Mouse (Mus musculus): Measurements from ENCODE around the gene Bax. TPM values are rescaled to one million over a fixed set of nuclear protein-coding genes. Genes with fewer than 3 reads are reported as not detected.

The Bax gene
- total and polyA plus RNA-seq, 3 experiments: 105 to 778 (median 205) TPM

DNA sequence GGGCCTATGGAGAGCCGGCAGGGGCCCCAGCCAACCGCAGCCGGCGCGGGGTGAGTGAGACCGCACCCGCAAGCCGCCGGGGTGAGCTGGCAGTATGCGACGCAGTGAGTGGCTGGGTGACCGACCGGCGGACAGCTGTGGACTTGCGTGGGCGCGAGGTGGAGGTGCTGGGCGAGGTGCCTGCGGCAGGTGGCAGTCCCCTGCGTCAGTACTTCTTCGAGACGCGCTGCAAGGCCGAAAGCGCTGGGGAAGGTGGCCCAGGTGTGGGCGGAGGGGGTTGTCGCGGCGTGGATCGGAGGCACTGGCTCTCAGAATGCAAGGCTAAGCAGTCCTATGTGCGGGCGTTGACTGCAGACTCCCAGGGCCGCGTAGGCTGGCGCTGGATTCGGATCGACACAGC, 51.1 kb downstream of the Bax start:
- Histone ChIP-seq H3K4me1 (ENCODE audit: control insufficient read depth in 1 of 2, insufficient read depth in 2 of 2, low read length in 2 of 2) (peaks cover 6 to 7% of the 10 kb centered on the region in 2 experiments; a peak in 2 of 4 replicates), H3K4me3 (ENCODE audit: control insufficient read depth in 1 of 2, insufficient read depth in 1 of 2, low read depth in 2 of 2, low read length in 2 of 2) (no peak overlapping the region), H3K9ac (ENCODE audit: control insufficient read depth, low read depth, low read length, poor library complexity, severe bottlenecking) (no peak overlapping the region), H3K27me3 (ENCODE audit: control insufficient read depth in 1 of 2, insufficient read depth in 2 of 2, low read length in 2 of 2) (peaks cover 0 to 3% of the 10 kb centered on the region in 2 experiments; a peak in 2 of 4 replicates), H3K79me2 (ENCODE audit: control insufficient read depth, insufficient read depth, low read length, poor library complexity) (no peaks in the 10 kb centered on the region; the same call in 1 of the 2 replicates), H3K36me3 (ENCODE audit: control insufficient read depth in 1 of 2, insufficient read depth in 2 of 2, low read length in 2 of 2) (no peaks in the 10 kb centered on the region; a peak in 1 of 4 replicates), H3K27ac (ENCODE audit: control insufficient read depth, low read depth, low read length) (no peak overlapping the region), H3K9me3 (replicated peaks; ENCODE audit: insufficient read depth, low read length) (no peaks in the 10 kb centered on the region)
- TF ChIP-seq POLR2A (IDR thresholded peaks at IDR 0.05; ENCODE audit: control insufficient read depth in 1 of 2, insufficient read depth in 1 of 2, low read depth in 1 of 2, low read length in 2 of 2, poor library complexity in 1 of 2) (no peak), HCFC1 (IDR thresholded peaks at IDR 0.05; ENCODE audit: low read depth, low read length) (no peak), RAD21 (IDR thresholded peaks at IDR 0.05; ENCODE audit: low read depth, low read length) (no peak), MYB (IDR thresholded peaks at IDR 0.05; ENCODE audit: low read depth, low read length) (no peak), MEF2A (IDR thresholded peaks at IDR 0.05; ENCODE audit: extremely low read depth, insufficient replicate concordance, low read depth, low read length, poor library complexity, severe bottlenecking) (no peak), MAZ (IDR thresholded peaks at IDR 0.05; ENCODE audit: low read depth, low read length) (no peak), CTCF (IDR thresholded peaks at IDR 0.05 in 2 of 3, conservative IDR thresholded peaks at IDR 0.05 in 1 of 3; ENCODE audit: control insufficient read depth in 1 of 3, insufficient read depth in 1 of 3, low read depth in 2 of 3, low read length in 3 of 3, poor library complexity in 1 of 3, severe bottlenecking in 1 of 3) (no peak), POLR2AphosphoS2 (IDR thresholded peaks at IDR 0.05; ENCODE audit: low read length) (no peak), NRF1 (IDR thresholded peaks at IDR 0.05; ENCODE audit: insufficient read depth, low read depth, low read length, poor library complexity, severe bottlenecking) (no peak), SMC3 (IDR thresholded peaks at IDR 0.05; ENCODE audit: low read depth, low read length) (no peak), GATA1 (IDR thresholded peaks at IDR 0.05; ENCODE audit: low read depth, low read length) (no peak), TCF12 (IDR thresholded peaks at IDR 0.05; ENCODE audit: low read depth, low read length) (no peak), ZNF384 (IDR thresholded peaks at IDR 0.05; ENCODE audit: low read depth, low read length) (no peak)
- no peak for DNase-seq (ENCODE audit: low read depth, low spot score)

DNA sequence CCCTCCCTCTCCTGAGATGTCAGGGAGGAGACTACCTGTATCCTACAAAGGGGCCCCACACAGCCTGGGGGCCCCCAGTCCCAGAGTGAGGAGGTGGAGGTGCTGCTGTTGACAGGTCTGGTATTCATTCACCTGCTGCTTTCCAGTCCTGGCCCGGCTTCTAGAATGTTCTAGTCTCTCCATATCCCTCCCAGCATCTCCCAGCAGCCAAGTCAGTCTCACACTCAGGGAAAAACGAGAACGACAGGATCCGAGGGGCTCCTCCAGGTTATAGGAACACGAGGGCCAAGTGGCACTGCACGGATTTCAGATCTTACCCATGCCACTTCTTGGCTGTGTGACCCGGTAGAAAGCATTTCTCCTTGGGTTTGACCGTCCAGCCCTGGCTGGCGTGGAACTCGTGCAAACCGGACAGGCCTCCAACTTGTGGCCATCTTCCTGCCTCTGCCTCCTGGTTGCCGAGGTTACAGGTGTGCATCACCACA, 51.9 kb downstream of the Bax start:
- no peak for DNase-seq (ENCODE audit: low read depth, low spot score)
- no peak overlapping the region for H3K4me3 ChIP-seq (ENCODE audit: control insufficient read depth in 1 of 2, insufficient read depth in 1 of 2, low read depth in 2 of 2, low read length in 2 of 2)
- no peak overlapping the region for H3K9ac ChIP-seq (ENCODE audit: control insufficient read depth, low read depth, low read length, poor library complexity, severe bottlenecking)
- peaks cover 6 to 7% of the 10 kb centered on the region in 2 experiments; a peak in 2 of 4 replicates for H3K4me1 ChIP-seq (ENCODE audit: control insufficient read depth in 1 of 2, insufficient read depth in 2 of 2, low read length in 2 of 2)
- TF ChIP-seq POLR2AphosphoS2 (IDR thresholded peaks at IDR 0.05; ENCODE audit: low read length): no peak
- no peak for TF ChIP-seq JUND (IDR thresholded peaks at IDR 0.05; ENCODE audit: low read depth, low read length)
- TF ChIP-seq HCFC1 (IDR thresholded peaks at IDR 0.05; ENCODE audit: low read depth, low read length): no peak
- no peak for TF ChIP-seq CHD2 (IDR thresholded peaks at IDR 0.05; ENCODE audit: low read length)
- no peak for TF ChIP-seq BHLHE40 (IDR thresholded peaks at IDR 0.05; ENCODE audit: borderline replicate concordance, low read depth, low read length)
- no peak for TF ChIP-seq MAFK (IDR thresholded peaks at IDR 0.05; ENCODE audit: borderline replicate concordance, low read depth, low read length)
- TF ChIP-seq ZC3H11A (IDR thresholded peaks at IDR 0.05; ENCODE audit: low read depth, low read length): no peak
- TF ChIP-seq SMC3 (IDR thresholded peaks at IDR 0.05; ENCODE audit: low read depth, low read length): no peak
- TF ChIP-seq E2F4 (IDR thresholded peaks at IDR 0.05; ENCODE audit: borderline replicate concordance, low read depth, low read length): no peak
- no peak for TF ChIP-seq MYC (IDR thresholded peaks at IDR 0.05; ENCODE audit: low read depth, low read length)
- no peak for TF ChIP-seq ETS1 (IDR thresholded peaks at IDR 0.05; ENCODE audit: low read depth, low read length)
- TF ChIP-seq TCF12 (IDR thresholded peaks at IDR 0.05; ENCODE audit: low read depth, low read length): no peak
- TF ChIP-seq POLR2AphosphoS5 (IDR thresholded peaks at IDR 0.05; ENCODE audit: borderline replicate concordance, low read depth, low read length): no peak
- TF ChIP-seq CHD1 (IDR thresholded peaks at IDR 0.05; ENCODE audit: low read depth, low read length): no peak
- no peaks in the 10 kb centered on the region for H3K9me3 ChIP-seq (replicated peaks; ENCODE audit: insufficient read depth, low read length)
- H3K27ac ChIP-seq (ENCODE audit: control insufficient read depth, low read depth, low read length): no peak overlapping the region
- H3K27me3 ChIP-seq (ENCODE audit: control insufficient read depth in 1 of 2, insufficient read depth in 2 of 2, low read length in 2 of 2): peaks cover 0 to 3% of the 10 kb centered on the region in 2 experiments; a peak in 2 of 4 replicates
- no peaks in the 10 kb centered on the region; the same call in 1 of the 2 replicates for H3K79me2 ChIP-seq (ENCODE audit: control insufficient read depth, insufficient read depth, low read length, poor library complexity)
- no peaks in the 10 kb centered on the region; a peak in 1 of 4 replicates for H3K36me3 ChIP-seq (ENCODE audit: control insufficient read depth in 1 of 2, insufficient read depth in 2 of 2, low read length in 2 of 2)
